10 mouse cellular contexts compared by ENCODE assay signal in the genomic region with DNA sequence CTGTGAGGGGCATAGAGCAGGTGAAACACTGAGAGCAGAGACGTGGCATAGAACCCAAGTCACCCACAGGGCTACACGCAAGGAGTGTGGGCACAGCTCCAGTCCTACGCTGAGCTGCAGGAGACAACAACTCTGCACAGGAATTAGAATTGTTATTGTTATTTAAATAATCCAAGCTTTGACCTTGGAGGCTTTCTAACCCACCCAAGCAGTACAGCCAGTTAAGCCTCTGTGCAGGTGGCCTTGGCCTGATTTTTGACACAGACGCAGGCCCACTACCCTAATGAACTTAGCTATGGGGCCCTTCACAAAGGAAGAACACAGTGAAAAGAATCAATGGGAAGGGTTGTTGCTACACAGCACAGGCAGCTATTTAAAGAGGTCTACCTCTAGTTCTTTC.
"Had no signal": no experiment of that assay in that cellular context is flagged by ENCODE, and none has a peak within 500 bp of the region (broad histone marks: within the 10 kb centered on the region; RNA-seq: fewer than 3 reads in every experiment).

No protein-coding gene starts in this region.

- DNase-seq: kidney, postnatal 10 days; layer of hippocampus, postnatal 36 days; liver, embryonic 13.5 days; lung, adult 2 months; right cerebral cortex, adult 18-20 months; right cerebral cortex, postnatal 14 days; right cerebral cortex, postnatal 4 days; thymus, adult 2 months; thymus, postnatal 14 days; thymus, postnatal 4 days had no signal
